Mouse (Mus musculus) left cerebral cortex, adult 8-10 months (tissue): ENCODE data around the gene Caln1. TPM values are rescaled to one million over a fixed set of nuclear protein-coding genes. Genes with fewer than 3 reads are reported as not detected.
A peak's percentile ranks its signal among the peaks of the same experiment; 100 is the strongest.

Experiments used
- DNase-seq, 2 experiments: peaks; one replicate each; pipeline ENCODE4 v3.0.0; 2022; ENCODE audit warnings: low spot score in 2 of 2
- total RNA-seq, 4 experiments: library from RNA; stranded (reverse); gene quantifications; 2 replicates each; pipeline ENCODE4 v1.2.4; 2022

The Caln1 gene
- total RNA-seq, 4 experiments from 2014 or later: 131 to 176 (median 150) TPM

GRCm38 (mm10) chr5:130685911-130686658 is 316.8 kb downstream of the Caln1 start:
- DNase-seq: peak in 1 of 2 experiments; percentile 82

GRCm38 (mm10) chr5:130688385-130689138 is 319.3 kb downstream of the Caln1 start:
- DNase-seq: no peak

GRCm38 (mm10) chr5:130691349-130691748 is 322.1 kb downstream of the Caln1 start:
- no peak for DNase-seq

GRCm38 (mm10) chr5:130699476-130699875 is 330.2 kb downstream of the Caln1 start:
- DNase-seq: no peak

- DNase-seq: no peak
These were observed 332.5 kb downstream of the Caln1 start for GRCm38 (mm10) chr5:130701777-130702176.

GRCm38 (mm10) chr5:130702361-130702760 is 333.1 kb downstream of the Caln1 start:
- DNase-seq: no peak

- no peak for DNase-seq
These were observed 335.6 kb downstream of the Caln1 start for GRCm38 (mm10) chr5:130704866-130705265.

GRCm38 (mm10) chr5:130706202-130706855 is 337.1 kb downstream of the Caln1 start:
- DNase-seq: no peak

- no peak for DNase-seq
These were observed 338.5 kb downstream of the Caln1 start for GRCm38 (mm10) chr5:130707755-130708154.

GRCm38 (mm10) chr5:130708616-130709015 is 339.4 kb downstream of the Caln1 start:
- no peak for DNase-seq

GRCm38 (mm10) chr5:130711643-130712042 is 342.4 kb downstream of the Caln1 start:
- DNase-seq: no peak

GRCm38 (mm10) chr5:130712281-130712680 is 343.0 kb downstream of the Caln1 start:
- no peak for DNase-seq

GRCm38 (mm10) chr5:130715181-130715580 is 345.9 kb downstream of the Caln1 start:
- no peak for DNase-seq

GRCm38 (mm10) chr5:130718385-130718784 is 349.1 kb downstream of the Caln1 start:
- DNase-seq: no peak

GRCm38 (mm10) chr5:130742171-130742570 is 372.9 kb downstream of the Caln1 start:
- DNase-seq: no peak

- no peak for DNase-seq
These were observed 388.3 kb downstream of the Caln1 start for GRCm38 (mm10) chr5:130757517-130757916.

GRCm38 (mm10) chr5:130765784-130766183 is 396.5 kb downstream of the Caln1 start:
- DNase-seq: peak in 1 of 2 experiments; percentile 22

GRCm38 (mm10) chr5:130771061-130771741 is 401.9 kb downstream of the Caln1 start:
- no peak for DNase-seq

- DNase-seq: no peak
These were observed 403.2 kb downstream of the Caln1 start for GRCm38 (mm10) chr5:130772491-130772890.

- no peak for DNase-seq
These were observed 405.7 kb downstream of the Caln1 start for GRCm38 (mm10) chr5:130774946-130775345.

- DNase-seq: no peak
These were observed 423.6 kb downstream of the Caln1 start for GRCm38 (mm10) chr5:130792755-130793452.
